Mouse (Mus musculus) left cerebral cortex, adult 8-10 months (tissue): ENCODE measurements around the gene Nol4l. TPM values are rescaled to one million over a fixed set of nuclear protein-coding genes. Genes with fewer than 3 reads are reported as not detected.

Experiments
- DNase-seq, 2 experiments: peaks; one replicate each; pipeline ENCODE4 v3.0.0; 2022; ENCODE audit warnings: low spot score in 2 of 2
- total RNA-seq, 4 experiments: library from RNA; stranded (reverse); gene quantifications; 2 replicates each; pipeline ENCODE4 v1.2.4; 2022

The Nol4l gene
- total RNA-seq, 4 experiments from 2014 or later, result 41.1 to 48.9 (median 45.1) TPM

GRCm38 (mm10) chr2:153445137-153446016 is 84.4 kb downstream of the Nol4l start:
- peak in 1 of 2 experiments; percentile 44 for DNase-seq

GRCm38 (mm10) chr2:153444254-153445136 is 85.3 kb downstream of the Nol4l start:
- peak; percentile 39 to 68 for DNase-seq

- no peak for DNase-seq
Measured at GRCm38 (mm10) chr2:153443434-153444240, 86.1 kb downstream of the Nol4l start.

- DNase-seq, result no peak
Measured at GRCm38 (mm10) chr2:153442720-153443119, 87.1 kb downstream of the Nol4l start.

- DNase-seq, result no peak
Measured at GRCm38 (mm10) chr2:153441228-153441627, 88.5 kb downstream of the Nol4l start.

- no peak for DNase-seq
Measured at GRCm38 (mm10) chr2:153440755-153441154, 89.0 kb downstream of the Nol4l start.

GRCm38 (mm10) chr2:153437306-153437659 is 92.5 kb downstream of the Nol4l start:
- DNase-seq, result no peak

GRCm38 (mm10) chr2:153436641-153437305 is 93.0 kb downstream of the Nol4l start:
- DNase-seq, result no peak

GRCm38 (mm10) chr2:153434880-153435831 is 94.6 kb downstream of the Nol4l start:
- DNase-seq, result no peak

GRCm38 (mm10) chr2:153433859-153434258 is 95.9 kb downstream of the Nol4l start:
- no peak for DNase-seq

- DNase-seq, result no peak
Measured at GRCm38 (mm10) chr2:153432492-153432891, 97.3 kb downstream of the Nol4l start.

- DNase-seq, result no peak
Measured at GRCm38 (mm10) chr2:153430571-153430970, 99.2 kb downstream of the Nol4l start.

- DNase-seq, result no peak
Measured at GRCm38 (mm10) chr2:153428485-153428884, 101.3 kb downstream of the Nol4l start.

- no peak for DNase-seq
Measured at GRCm38 (mm10) chr2:153426931-153427330, 102.8 kb downstream of the Nol4l start.

- DNase-seq, result peak; percentile 35 to 71
Measured at GRCm38 (mm10) chr2:153425998-153426670, 103.6 kb downstream of the Nol4l start.

- no peak for DNase-seq
Measured at GRCm38 (mm10) chr2:153425124-153425844, 104.5 kb downstream of the Nol4l start.

GRCm38 (mm10) chr2:153424557-153424956 is 105.2 kb downstream of the Nol4l start:
- no peak for DNase-seq

- DNase-seq, result no peak
Measured at GRCm38 (mm10) chr2:153423113-153423512, 106.7 kb downstream of the Nol4l start.
